Mouse (Mus musculus): ENCODE results near the gene Zfp354c. TPM values are rescaled to one million over a fixed set of nuclear protein-coding genes. Genes with fewer than 3 reads are reported as not detected.

Gene Zfp354c
- polyA plus RNA-seq, 1 experiment from 2014 or later = 25.9 TPM

GRCm38 (mm10) chr11:50835727-50836126 is 8.2 kb upstream of the Zfp354c start:
- H3K36me3 ChIP-seq (ENCODE audit: control insufficient read depth, insufficient read depth, low read length) = 0 out of 2 replicates have a peak, but pooled peaks cover 10% of the 10 kb centered on the region
- 83% methylated on average over 4 of the region's 4 CpGs for WGBS
- no peak for ATAC-seq (ENCODE audit: insufficient read depth, low FRiP score)

GRCm38 (mm10) chr11:50826214-50826613 is 1.3 kb downstream of the Zfp354c start:
- ATAC-seq (ENCODE audit: insufficient read depth, low FRiP score) = no peak
- Histone ChIP-seq H3K4me2 (ENCODE audit: low read depth, low read length) (peak overlapping the region; percentile 49), H3K4me1 (ENCODE audit: control insufficient read depth, insufficient read depth, low read length) (0 out of 2 replicates have a peak, but pooled peaks cover 6% of the 10 kb centered on the region), H3K27me3 (ENCODE audit: control insufficient read depth, insufficient read depth, low read length) (no peaks in the 10 kb centered on the region), H3K27ac (ENCODE audit: low read length) (no peak overlapping the region), H3K9ac (ENCODE audit: low read length) (peak overlapping the region; percentile 83; the same call in 1 of the 2 replicates), H3K4me3 (replicated peaks; ENCODE audit: low read length) (peak overlapping the region; percentile 78), H3K36me3 (ENCODE audit: control insufficient read depth, insufficient read depth, low read length) (peaks cover 7% of the 10 kb centered on the region; the same call in 1 of the 2 replicates), H3K9me3 (replicated peaks; ENCODE audit: control insufficient read depth, low read length) (no peaks in the 10 kb centered on the region)
- 48% methylated on average over 2 of the region's 2 CpGs for WGBS

More at GRCm38 (mm10) chr11:50835727-50836126, 8.2 kb upstream of the Zfp354c start:
- Histone ChIP-seq H3K9me3 (replicated peaks; ENCODE audit: control insufficient read depth, low read length) (peaks cover 8% of the 10 kb centered on the region), H3K27me3 (ENCODE audit: control insufficient read depth, insufficient read depth, low read length) (no peaks in the 10 kb centered on the region), H3K4me3 (replicated peaks; ENCODE audit: low read length) (no peak overlapping the region), H3K27ac (ENCODE audit: low read length) (no peak overlapping the region), H3K4me1 (ENCODE audit: control insufficient read depth, insufficient read depth, low read length) (peaks cover 8% of the 10 kb centered on the region), H3K9ac (ENCODE audit: low read length) (no peak overlapping the region), H3K4me2 (ENCODE audit: low read depth, low read length) (no peak overlapping the region)

GRCm38 (mm10) chr11:50814233-50814632 is 13.3 kb downstream of the Zfp354c start:
- ATAC-seq (ENCODE audit: insufficient read depth, low FRiP score) = no peak
- Histone ChIP-seq H3K27me3 (ENCODE audit: control insufficient read depth, insufficient read depth, low read length) (no peaks in the 10 kb centered on the region), H3K4me3 (replicated peaks; ENCODE audit: low read length) (no peak overlapping the region), H3K4me2 (ENCODE audit: low read depth, low read length) (no peak overlapping the region), H3K27ac (ENCODE audit: low read length) (no peak overlapping the region), H3K4me1 (ENCODE audit: control insufficient read depth, insufficient read depth, low read length) (no peaks in the 10 kb centered on the region), H3K9ac (ENCODE audit: low read length) (no peak overlapping the region), H3K36me3 (ENCODE audit: control insufficient read depth, insufficient read depth, low read length) (peaks cover 57% of the 10 kb centered on the region), H3K9me3 (replicated peaks; ENCODE audit: control insufficient read depth, low read length) (peaks cover 25% of the 10 kb centered on the region)
- WGBS = 95% methylated on average over 4 of the region's 4 CpGs

- no peak overlapping the region for H3K4me2 ChIP-seq (ENCODE audit: low read depth, low read length)
- no peak overlapping the region for H3K4me3 ChIP-seq (replicated peaks; ENCODE audit: low read length)
- H3K27ac ChIP-seq (ENCODE audit: low read length) = no peak overlapping the region
- no peaks in the 10 kb centered on the region for H3K4me1 ChIP-seq (ENCODE audit: control insufficient read depth, insufficient read depth, low read length)
- H3K9me3 ChIP-seq (replicated peaks; ENCODE audit: control insufficient read depth, low read length) = no peaks in the 10 kb centered on the region
- no peak overlapping the region for H3K9ac ChIP-seq (ENCODE audit: low read length)
- H3K36me3 ChIP-seq (ENCODE audit: control insufficient read depth, insufficient read depth, low read length) = no peaks in the 10 kb centered on the region
- no peak for ATAC-seq (ENCODE audit: insufficient read depth, low FRiP score)
- no peaks in the 10 kb centered on the region for H3K27me3 ChIP-seq (ENCODE audit: control insufficient read depth, insufficient read depth, low read length)
These were observed 28.7 kb downstream of the Zfp354c start for GRCm38 (mm10) chr11:50798836-50799235.

- ATAC-seq (ENCODE audit: insufficient read depth, low FRiP score) = no peak
- H3K9ac ChIP-seq (ENCODE audit: low read length) = no peak overlapping the region
- no peak overlapping the region for H3K27ac ChIP-seq (ENCODE audit: low read length)
- no peaks in the 10 kb centered on the region for H3K4me1 ChIP-seq (ENCODE audit: control insufficient read depth, insufficient read depth, low read length)
- 62% methylated on average over 11 of the region's 11 CpGs for WGBS
- H3K9me3 ChIP-seq (replicated peaks; ENCODE audit: control insufficient read depth, low read length) = no peaks in the 10 kb centered on the region
- H3K4me2 ChIP-seq (ENCODE audit: low read depth, low read length) = no peak overlapping the region
- no peaks in the 10 kb centered on the region for H3K36me3 ChIP-seq (ENCODE audit: control insufficient read depth, insufficient read depth, low read length)
- H3K27me3 ChIP-seq (ENCODE audit: control insufficient read depth, insufficient read depth, low read length) = no peaks in the 10 kb centered on the region
- H3K4me3 ChIP-seq (replicated peaks; ENCODE audit: low read length) = no peak overlapping the region
These were observed 29.9 kb downstream of the Zfp354c start for GRCm38 (mm10) chr11:50797674-50798073.

- H3K27me3 ChIP-seq (ENCODE audit: control insufficient read depth, insufficient read depth, low read length) = no peaks in the 10 kb centered on the region
- 95% methylated on average over 1 of the region's 1 CpGs for WGBS
These were observed 56.5 kb downstream of the Zfp354c start for GRCm38 (mm10) chr11:50771006-50771405.

GRCm38 (mm10) chr11:50768995-50769749 is 58.4 kb downstream of the Zfp354c start:
- Histone ChIP-seq H3K36me3 (ENCODE audit: control insufficient read depth, insufficient read depth, low read length) (no peaks in the 10 kb centered on the region), H3K27me3 (ENCODE audit: control insufficient read depth, insufficient read depth, low read length) (no peaks in the 10 kb centered on the region), H3K4me1 (ENCODE audit: control insufficient read depth, insufficient read depth, low read length) (no peaks in the 10 kb centered on the region), H3K27ac (ENCODE audit: low read length) (no peak overlapping the region), H3K9me3 (replicated peaks; ENCODE audit: control insufficient read depth, low read length) (no peaks in the 10 kb centered on the region), H3K4me2 (ENCODE audit: low read depth, low read length) (peak overlapping the region; percentile 56), H3K4me3 (replicated peaks; ENCODE audit: low read length) (peak overlapping the region; percentile 27; the same call in 1 of the 2 replicates), H3K9ac (ENCODE audit: low read length) (no peak overlapping the region)
- WGBS = 11% methylated on average over 14 of the region's 14 CpGs
- ATAC-seq (ENCODE audit: insufficient read depth, low FRiP score) = peak; percentile 81

More at GRCm38 (mm10) chr11:50771006-50771405, 56.5 kb downstream of the Zfp354c start:
- Histone ChIP-seq H3K9ac (ENCODE audit: low read length) (no peak overlapping the region), H3K27ac (ENCODE audit: low read length) (no peak overlapping the region), H3K4me2 (ENCODE audit: low read depth, low read length) (no peak overlapping the region), H3K4me1 (ENCODE audit: control insufficient read depth, insufficient read depth, low read length) (no peaks in the 10 kb centered on the region), H3K9me3 (replicated peaks; ENCODE audit: control insufficient read depth, low read length) (no peaks in the 10 kb centered on the region), H3K4me3 (replicated peaks; ENCODE audit: low read length) (no peak overlapping the region), H3K36me3 (ENCODE audit: control insufficient read depth, insufficient read depth, low read length) (no peaks in the 10 kb centered on the region)
- no peak for ATAC-seq (ENCODE audit: insufficient read depth, low FRiP score)

GRCm38 (mm10) chr11:50767039-50767438 is 60.5 kb downstream of the Zfp354c start:
- Histone ChIP-seq H3K27ac (ENCODE audit: low read length) (no peak overlapping the region), H3K9ac (ENCODE audit: low read length) (no peak overlapping the region), H3K36me3 (ENCODE audit: control insufficient read depth, insufficient read depth, low read length) (no peaks in the 10 kb centered on the region), H3K4me1 (ENCODE audit: control insufficient read depth, insufficient read depth, low read length) (no peaks in the 10 kb centered on the region), H3K9me3 (replicated peaks; ENCODE audit: control insufficient read depth, low read length) (no peaks in the 10 kb centered on the region), H3K27me3 (ENCODE audit: control insufficient read depth, insufficient read depth, low read length) (no peaks in the 10 kb centered on the region), H3K4me2 (ENCODE audit: low read depth, low read length) (no peak overlapping the region), H3K4me3 (replicated peaks; ENCODE audit: low read length) (no peak overlapping the region)
- no peak for ATAC-seq (ENCODE audit: insufficient read depth, low FRiP score)
- WGBS = 27% methylated on average over 4 of the region's 4 CpGs

- Histone ChIP-seq H3K27ac (ENCODE audit: low read length) (no peak overlapping the region), H3K4me1 (ENCODE audit: control insufficient read depth, insufficient read depth, low read length) (no peaks in the 10 kb centered on the region), H3K36me3 (ENCODE audit: control insufficient read depth, insufficient read depth, low read length) (no peaks in the 10 kb centered on the region), H3K27me3 (ENCODE audit: control insufficient read depth, insufficient read depth, low read length) (no peaks in the 10 kb centered on the region), H3K4me3 (replicated peaks; ENCODE audit: low read length) (no peak overlapping the region), H3K4me2 (ENCODE audit: low read depth, low read length) (no peak overlapping the region), H3K9ac (ENCODE audit: low read length) (no peak overlapping the region), H3K9me3 (replicated peaks; ENCODE audit: control insufficient read depth, low read length) (no peaks in the 10 kb centered on the region)
- 79% methylated on average over 7 of the region's 7 CpGs for WGBS
- no peak for ATAC-seq (ENCODE audit: insufficient read depth, low FRiP score)
These were observed 61.1 kb downstream of the Zfp354c start for GRCm38 (mm10) chr11:50766461-50766860.

Measured in stomach, embryonic 16.5 days (tissue).